In genomic region chr2:11502901-11503431, GRCm38 (mm10) we compare ENCODE assay signal across 8 mouse cellular contexts. TPM values are rescaled to one million over a fixed set of nuclear protein-coding genes. Genes with fewer than 3 reads are reported as not detected.
DNase-seq lines count a peak whose midpoint lies in the region; ATAC-seq lines count a peak whose summit lies in the region.

No protein-coding gene starts in this region.

- peak overlapping the region; percentile 58 for H3K4me3 ChIP-seq in erythroblast, embryonic 14.5 days (replicated peaks)
- H3K4me3 ChIP-seq in forebrain, embryonic 11.5 days (ENCODE audit: low read depth, low read length) = peak overlapping the region; percentile 62
- H3K4me3 ChIP-seq in heart, embryonic 15.5 days = peak overlapping the region; percentile 61
- H3K4me3 ChIP-seq in liver, embryonic 12.5 days = peak overlapping the region; percentile 64
- H3K4me3 ChIP-seq in stomach, embryonic 14.5 days (ENCODE audit: low read depth, low read length) = peak overlapping the region; percentile 61

- peak overlapping the region; percentile 86 for H3K9ac ChIP-seq in forebrain, embryonic 11.5 days (ENCODE audit: low read length)
- peak overlapping the region; percentile 40 for H3K9ac ChIP-seq in heart, embryonic 15.5 days
- H3K9ac ChIP-seq in liver, embryonic 12.5 days = peak overlapping the region; percentile 39
- peak overlapping the region; percentile 68 for H3K9ac ChIP-seq in stomach, embryonic 14.5 days (replicated peaks; ENCODE audit: low read depth, low read length)

- peaks cover 48% of the 10 kb centered on the region for H3K27me3 ChIP-seq in erythroblast, embryonic 14.5 days (ENCODE audit: control insufficient read depth)
- peaks cover 9% of the 10 kb centered on the region for H3K27me3 ChIP-seq in forebrain, embryonic 11.5 days (ENCODE audit: control insufficient read depth, insufficient read depth, low read length)
- H3K27me3 ChIP-seq in heart, embryonic 15.5 days = no peaks in the 10 kb centered on the region
- peaks cover 40% of the 10 kb centered on the region for H3K27me3 ChIP-seq in liver, embryonic 12.5 days (replicated peaks)
- no peaks in the 10 kb centered on the region for H3K27me3 ChIP-seq in stomach, embryonic 14.5 days (ENCODE audit: control insufficient read depth, insufficient read depth, low read length)

- H3K4me1 ChIP-seq in erythroblast, embryonic 14.5 days (ENCODE audit: control insufficient read depth) = peaks cover 20% of the 10 kb centered on the region
- H3K4me1 ChIP-seq in forebrain, embryonic 11.5 days (replicated peaks; ENCODE audit: control insufficient read depth, insufficient read depth, low read length) = peaks cover 6% of the 10 kb centered on the region
- H3K4me1 ChIP-seq in heart, embryonic 15.5 days (replicated peaks) = peaks cover 28% of the 10 kb centered on the region
- peaks cover 56% of the 10 kb centered on the region for H3K4me1 ChIP-seq in liver, embryonic 12.5 days
- H3K4me1 ChIP-seq in stomach, embryonic 14.5 days (ENCODE audit: control insufficient read depth, insufficient read depth, low read length) = peaks cover 13% of the 10 kb centered on the region; the same call in 1 of the 2 replicates

- peak overlapping the region; percentile 86 for H3K4me2 ChIP-seq in forebrain, embryonic 11.5 days (ENCODE audit: low read depth, low read length, severe bottlenecking)
- H3K4me2 ChIP-seq in heart, embryonic 15.5 days = peak overlapping the region; percentile 88
- H3K4me2 ChIP-seq in liver, embryonic 12.5 days = peak overlapping the region; percentile 85
- H3K4me2 ChIP-seq in stomach, embryonic 14.5 days (replicated peaks; ENCODE audit: low read depth, low read length) = peak overlapping the region; percentile 90

- H3K9me3 ChIP-seq in erythroblast, embryonic 14.5 days (ENCODE audit: control insufficient read depth, low read length) = no peaks in the 10 kb centered on the region; the same call in 1 of the 2 replicates
- H3K9me3 ChIP-seq in forebrain, embryonic 11.5 days (ENCODE audit: control insufficient read depth, low read length) = no peaks in the 10 kb centered on the region
- H3K9me3 ChIP-seq in heart, embryonic 15.5 days (replicated peaks) = no peaks in the 10 kb centered on the region
- no peaks in the 10 kb centered on the region for H3K9me3 ChIP-seq in liver, embryonic 12.5 days (replicated peaks)
- no peaks in the 10 kb centered on the region for H3K9me3 ChIP-seq in stomach, embryonic 14.5 days (ENCODE audit: control insufficient read depth, low read depth, low read length)

- under 1% methylated on average over 39 of the region's 39 CpGs for WGBS in forebrain, embryonic 11.5 days
- WGBS in heart, embryonic 15.5 days = under 1% methylated on average over 39 of the region's 39 CpGs
- under 1% methylated on average over 39 of the region's 39 CpGs for WGBS in liver, embryonic 12.5 days (ENCODE audit: insufficient replicate concordance)
- under 1% methylated on average over 38 of the region's 39 CpGs for WGBS in stomach, embryonic 14.5 days

- H3K27ac ChIP-seq in forebrain, embryonic 11.5 days (ENCODE audit: low read depth, low read length) = no peak overlapping the region
- H3K27ac ChIP-seq in heart, embryonic 15.5 days = peak overlapping the region; percentile 92
- H3K27ac ChIP-seq in liver, embryonic 12.5 days = 0 out of 2 replicates have a peak overlapping the region, but pooled peaks have one; percentile 34
- peak overlapping the region; percentile 80; the same call in 1 of the 2 replicates for H3K27ac ChIP-seq in stomach, embryonic 14.5 days (ENCODE audit: low read length)

- DNase-seq in forebrain, embryonic 11.5 days (ENCODE audit: low spot score) = peak; percentile 86
- DNase-seq in kidney, postnatal 14 days = peak; percentile 86
- peak; percentile 84 for DNase-seq in naive thymus-derived CD4-positive, alpha-beta T cell, adult 2 months (ENCODE audit: low read depth)

- H3K36me3 ChIP-seq in erythroblast, embryonic 14.5 days (ENCODE audit: control insufficient read depth) = no peaks in the 10 kb centered on the region
- no peaks in the 10 kb centered on the region for H3K36me3 ChIP-seq in forebrain, embryonic 11.5 days (ENCODE audit: control insufficient read depth, insufficient read depth, low read length)
- no peaks in the 10 kb centered on the region for H3K36me3 ChIP-seq in heart, embryonic 15.5 days
- H3K36me3 ChIP-seq in liver, embryonic 12.5 days = peaks cover 8% of the 10 kb centered on the region
- H3K36me3 ChIP-seq in stomach, embryonic 14.5 days (ENCODE audit: control insufficient read depth, insufficient read depth, low read length) = peaks cover 3% of the 10 kb centered on the region; the same call in 1 of the 2 replicates

- ATAC-seq in erythroblast, adult 5-6 weeks (replicated peaks; ENCODE audit: low FRiP score, poor library complexity, severe bottlenecking) = no peak
- ATAC-seq in forebrain, embryonic 11.5 days (replicated peaks; ENCODE audit: low FRiP score) = peak; percentile 28
- ATAC-seq in heart, embryonic 15.5 days (replicated peaks; ENCODE audit: insufficient number of reproducible peaks, insufficient read depth, low FRiP score, low read depth) = peak; percentile 80
- peak; percentile 42 for ATAC-seq in liver, embryonic 12.5 days
- peak; percentile 85 for ATAC-seq in stomach, embryonic 14.5 days (ENCODE audit: insufficient number of reproducible peaks, insufficient read depth, low FRiP score, low read depth)

RNA-seq across cellular contexts. Expression of gene Pfkfb3, which starts 50.9 kb away (rescaled TPM):
- polyA plus RNA-seq in erythroblast, embryonic 14.5 days (2012) = 0.01 TPM in 2 replicates
- 11.5 and 27.3 TPM in 2 replicates for total RNA-seq in erythroblast, adult 5-6 weeks (2015; ENCODE audit: low replicate concordance)
- total RNA-seq in erythroblast, adult 5-6 weeks (2017; ENCODE audit: low replicate concordance) = 5.0 and 11.5 TPM in 2 replicates
- polyA plus RNA-seq in forebrain, embryonic 11.5 days (2014; fragmentation: Nextera tagmentation; extraction: Ambion mirVana) = 14.1 and 18.4 TPM in 2 replicates
- polyA plus RNA-seq in heart, embryonic 15.5 days (2015; fragmentation: Nextera tagmentation; extraction: Ambion mirVana) = 9.8 and 14.6 TPM in 2 replicates
- 10.3 and 11.7 TPM in 2 replicates for polyA plus RNA-seq in liver, embryonic 12.5 days (2016; fragmentation: Nextera tagmentation; extraction: Ambion mirVana)
- polyA plus RNA-seq in stomach, embryonic 14.5 days (2014; fragmentation: Nextera tagmentation; extraction: Ambion mirVana) = 16.1 and 17.5 TPM in 2 replicates

Comparison
In these comparisons a context has a peak if more than half of its experiments do, and no peak if none do; other contexts are left out.
1. RNA of gene Pfkfb3, which starts 50.9 kb away (polyA plus RNA-seq): 16.1 to 17.5 TPM in stomach, embryonic 14.5 days, 14.1 to 18.4 TPM in forebrain, embryonic 11.5 days, 10.3 to 11.7 TPM in liver, embryonic 12.5 days and 9.8 to 14.6 TPM in heart, embryonic 15.5 days; 0.01 TPM in erythroblast, embryonic 14.5 days; every median in the first group is over 10 times any median in the second.
2. Peak in every context shown above with its lines, with median percentiles within 50 percentile points of each other: H3K4me3 ChIP-seq, DNase-seq, H3K4me2 ChIP-seq and H3K9ac ChIP-seq.